Mouse (Mus musculus) lung, embryonic 16.5 days (tissue): ENCODE measurements around the gene Galnt17. TPM values are rescaled to one million over a fixed set of nuclear protein-coding genes. Genes with fewer than 3 reads are reported as not detected.

ENCODE experiments used
- ATAC-seq: fragments of 200-750 bp; cut with Nextera tagmentation; 2 replicates; pipeline ENCODE4 v1.8.0; 2017; ENCODE audit warnings: low read depth, mild to moderate bottlenecking, moderate library complexity
- H3K27ac ChIP-seq: fragments of 300-500 bp; sonication (generic); 2 replicates; pipeline ENCODE4 v1.5.1; 2014; ENCODE audit warnings: mild to moderate bottlenecking, control low read depth, low read length
- H3K27me3 ChIP-seq: fragments of 300-500 bp; sonication (generic); 2 replicates; pipeline ENCODE4 v1.6.1; 2014; ENCODE audit warnings: low read depth, low read length, mixed read lengths; ENCODE audit not compliant: control insufficient read depth, insufficient read depth
- H3K36me3 ChIP-seq: fragments of 300-500 bp; sonication (generic); 2 replicates; pipeline ENCODE4 v1.6.1; 2014; ENCODE audit warnings: low read length; ENCODE audit not compliant: control insufficient read depth, insufficient read depth
- H3K4me1 ChIP-seq: fragments of 300-500 bp; sonication (generic); replicated peaks from 2 replicates; pipeline ENCODE4 v1.6.1; 2014; ENCODE audit warnings: low read length, mixed read lengths; ENCODE audit not compliant: control insufficient read depth, insufficient read depth
- H3K4me2 ChIP-seq: fragments of 300-500 bp; sonication (generic); 2 replicates; pipeline ENCODE4 v1.6.1; 2014; ENCODE audit warnings: low read depth, low read length, control low read depth
- H3K4me3 ChIP-seq: fragments of 300-500 bp; sonication (generic); 2 replicates; pipeline ENCODE4 v1.5.1; 2014; ENCODE audit warnings: mild to moderate bottlenecking, low read length, control low read depth
- H3K9ac ChIP-seq: fragments of 300-500 bp; sonication (generic); 2 replicates; pipeline ENCODE4 v1.6.1; 2014; ENCODE audit warnings: low read length, control low read depth
- H3K9me3 ChIP-seq: fragments of 300-500 bp; sonication (generic); 2 replicates; pipeline ENCODE4 v1.6.1; 2016; ENCODE audit warnings: low read length; ENCODE audit not compliant: control insufficient read depth
- WGBS: fragments of 180-500 bp; shearing (Covaris S2); extraction: QIAGEN DNeasy Blood & Tissue Kit; methylation state at CpG from one replicate; pipeline ENCODE4 v1.1.7; 2014; 5-methylcytosine and 5-hydroxymethylcytosine counted together
- polyA plus RNA-seq: library from polyadenylated mRNA; unstranded; fragments of >200 nt; fragmentation: Nextera tagmentation; extraction: Ambion mirVana; gene quantifications from 2 replicates; pipeline ENCODE4 v1.2.1, GENCODE M21; 2015

Gene Galnt17
- polyA plus RNA-seq, 1 experiment from 2014 or later: 0.80 TPM

- Histone ChIP-seq H3K4me2 (no peak overlapping the region), H3K9ac (no peak overlapping the region), H3K4me3 (no peak overlapping the region), H3K27me3 (peaks cover 30% of the 10 kb centered on the region), H3K9me3 (no peaks in the 10 kb centered on the region), H3K27ac (no peak overlapping the region), H3K4me1 (peaks cover 8% of the 10 kb centered on the region), H3K36me3 (no peaks in the 10 kb centered on the region)
- 33% methylated on average over 5 of the region's 5 CpGs for WGBS
- no peak for ATAC-seq
These were observed 3.1 kb downstream of the Galnt17 start for GRCm38 (mm10) chr5:131305223-131305622.

DNA sequence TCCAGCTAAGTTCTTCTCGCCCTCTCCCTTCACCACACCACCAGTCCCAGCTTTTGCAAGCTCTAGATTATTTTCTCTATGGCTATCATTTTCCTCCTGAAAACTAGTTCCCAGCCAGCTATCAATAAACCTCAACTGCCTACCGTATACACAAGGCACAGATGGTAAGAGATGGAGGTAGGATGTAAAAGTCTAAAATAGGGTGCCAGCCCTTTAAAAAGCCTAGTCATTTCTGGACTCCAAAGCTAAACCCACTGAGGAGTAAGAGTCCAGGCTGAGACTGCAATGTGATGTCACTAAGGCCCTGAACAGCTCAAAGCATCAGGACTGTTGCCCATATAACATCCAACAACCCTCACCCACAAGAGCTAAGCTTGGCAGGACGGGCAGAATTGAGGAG, 6.8 kb downstream of the Galnt17 start:
- no peak overlapping the region for H3K4me3 ChIP-seq
- 86% methylated on average over 3 of the region's 3 CpGs for WGBS
- no peak for ATAC-seq
- H3K27ac ChIP-seq: no peak overlapping the region
- H3K9me3 ChIP-seq: no peaks in the 10 kb centered on the region
- H3K4me1 ChIP-seq: peaks cover 2% of the 10 kb centered on the region
- no peak overlapping the region for H3K9ac ChIP-seq
- H3K36me3 ChIP-seq: no peaks in the 10 kb centered on the region
- H3K4me2 ChIP-seq: no peak overlapping the region
- H3K27me3 ChIP-seq: peaks cover 22% of the 10 kb centered on the region

- Histone ChIP-seq H3K9me3 (no peaks in the 10 kb centered on the region), H3K27me3 (no peaks in the 10 kb centered on the region), H3K4me2 (no peak overlapping the region), H3K4me3 (no peak overlapping the region), H3K9ac (no peak overlapping the region), H3K4me1 (no peaks in the 10 kb centered on the region), H3K27ac (no peak overlapping the region), H3K36me3 (no peaks in the 10 kb centered on the region)
- 82% methylated on average over 16 of the region's 16 CpGs for WGBS
- ATAC-seq: no peak
These were observed 14.4 kb downstream of the Galnt17 start for GRCm38 (mm10) chr5:131293726-131294449.

DNA sequence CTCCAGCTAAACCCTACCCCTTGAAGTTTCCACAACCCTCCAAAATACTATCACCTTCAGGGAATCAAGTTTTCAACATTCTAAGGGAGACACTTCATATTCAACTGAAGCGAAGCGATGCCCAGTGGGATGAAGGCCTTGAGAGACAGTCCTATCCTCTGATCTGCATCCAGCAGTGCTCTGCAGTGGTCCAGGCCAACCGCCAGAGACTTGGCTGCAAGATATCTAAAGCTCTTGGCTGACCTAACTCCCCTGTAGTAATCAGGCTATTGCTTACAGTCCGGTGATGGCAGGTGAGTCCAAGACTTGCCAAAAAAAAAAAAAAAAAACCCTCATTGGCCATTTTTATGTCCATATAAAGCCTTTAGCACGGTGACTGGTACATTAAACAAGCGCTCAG, 21.2 kb downstream of the Galnt17 start:
- H3K4me3 ChIP-seq: no peak overlapping the region

DNA sequence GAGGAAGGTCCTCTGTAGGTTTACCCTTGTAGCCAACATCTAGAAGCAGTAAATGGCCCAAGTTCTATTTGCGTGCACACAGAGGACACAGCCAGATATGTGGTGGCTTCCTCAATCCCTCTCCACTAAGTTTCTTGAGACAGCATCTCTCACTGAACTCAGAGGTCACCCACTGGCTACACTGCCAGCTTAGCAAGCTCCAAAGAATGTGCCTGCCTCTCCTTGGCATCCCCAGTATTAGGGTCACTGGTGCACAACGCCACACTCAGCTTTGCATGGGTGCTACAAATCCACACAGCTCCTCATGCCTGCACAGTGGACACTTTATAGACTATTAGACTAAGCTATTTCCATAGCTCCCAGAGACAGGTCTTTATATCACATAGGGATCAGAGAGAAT, 21.6 kb downstream of the Galnt17 start:
- Histone ChIP-seq H3K4me3 (no peak overlapping the region), H3K36me3 (no peaks in the 10 kb centered on the region), H3K27me3 (no peaks in the 10 kb centered on the region), H3K9me3 (no peaks in the 10 kb centered on the region), H3K4me1 (no peaks in the 10 kb centered on the region), H3K9ac (no peak overlapping the region), H3K4me2 (no peak overlapping the region), H3K27ac (no peak overlapping the region)
- ATAC-seq: no peak
- WGBS: 91% methylated on average over 2 of the region's 2 CpGs

More for the DNA sequence above, 21.2 kb downstream of the Galnt17 start:
- no peak for ATAC-seq
- WGBS: 69% methylated on average over 6 of the region's 6 CpGs
- H3K9me3 ChIP-seq: no peaks in the 10 kb centered on the region
- H3K27ac ChIP-seq: no peak overlapping the region
- H3K9ac ChIP-seq: no peak overlapping the region
- no peaks in the 10 kb centered on the region for H3K36me3 ChIP-seq
- no peaks in the 10 kb centered on the region for H3K4me1 ChIP-seq
- no peaks in the 10 kb centered on the region for H3K27me3 ChIP-seq
- no peak overlapping the region for H3K4me2 ChIP-seq

DNA sequence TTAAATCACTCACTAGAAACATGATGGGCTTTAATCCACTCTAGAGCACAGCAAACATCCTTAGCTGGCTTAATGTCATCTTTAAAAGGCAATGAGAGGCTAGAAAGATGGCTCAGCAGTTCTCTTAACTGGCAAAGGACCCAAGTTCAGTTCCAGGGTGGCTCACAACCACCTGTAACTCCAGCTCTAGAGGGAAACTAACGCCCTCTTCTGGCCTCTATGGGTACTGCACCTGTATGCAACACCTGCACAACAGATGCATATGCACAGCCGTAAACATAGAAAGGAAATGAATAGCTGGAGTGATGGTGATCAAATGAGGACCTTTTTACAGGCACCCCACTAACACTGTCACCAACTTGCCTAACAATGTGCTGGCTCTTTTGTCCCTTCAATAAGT, 27.9 kb downstream of the Galnt17 start:
- Histone ChIP-seq H3K9me3 (no peaks in the 10 kb centered on the region), H3K9ac (no peak overlapping the region), H3K36me3 (no peaks in the 10 kb centered on the region), H3K4me2 (no peak overlapping the region), H3K4me1 (peaks cover 2% of the 10 kb centered on the region; the same call in 1 of the 2 replicates), H3K27ac (no peak overlapping the region), H3K27me3 (no peaks in the 10 kb centered on the region), H3K4me3 (no peak overlapping the region)
- ATAC-seq: no peak
- WGBS: 48% methylated on average over 2 of the region's 2 CpGs

- WGBS: 74% methylated on average over 10 of the region's 10 CpGs
- ATAC-seq: no peak
- no peaks in the 10 kb centered on the region for H3K36me3 ChIP-seq
- no peak overlapping the region for H3K9ac ChIP-seq
- no peaks in the 10 kb centered on the region for H3K9me3 ChIP-seq
- no peak overlapping the region for H3K27ac ChIP-seq
- H3K4me2 ChIP-seq: no peak overlapping the region
- H3K4me1 ChIP-seq: peaks cover 2% of the 10 kb centered on the region; the same call in 1 of the 2 replicates
- H3K27me3 ChIP-seq: no peaks in the 10 kb centered on the region
- no peak overlapping the region for H3K4me3 ChIP-seq
These were observed 29.0 kb downstream of the Galnt17 start for GRCm38 (mm10) chr5:131279286-131279685.

- no peak overlapping the region for H3K9ac ChIP-seq
- H3K4me1 ChIP-seq: peaks cover 2% of the 10 kb centered on the region; the same call in 1 of the 2 replicates
- H3K9me3 ChIP-seq: no peaks in the 10 kb centered on the region
- no peak overlapping the region for H3K4me3 ChIP-seq
- peak; percentile 70; the same call in 1 of the 2 replicates for ATAC-seq
- H3K4me2 ChIP-seq: peak overlapping the region; percentile 1; the same call in 1 of the 2 replicates
- no peaks in the 10 kb centered on the region for H3K27me3 ChIP-seq
- H3K27ac ChIP-seq: peak overlapping the region; percentile 22; the same call in 1 of the 2 replicates
- 36% methylated on average over 7 of the region's 7 CpGs for WGBS
- H3K36me3 ChIP-seq: no peaks in the 10 kb centered on the region
These were observed 31.1 kb downstream of the Galnt17 start for GRCm38 (mm10) chr5:131277227-131277626.

DNA sequence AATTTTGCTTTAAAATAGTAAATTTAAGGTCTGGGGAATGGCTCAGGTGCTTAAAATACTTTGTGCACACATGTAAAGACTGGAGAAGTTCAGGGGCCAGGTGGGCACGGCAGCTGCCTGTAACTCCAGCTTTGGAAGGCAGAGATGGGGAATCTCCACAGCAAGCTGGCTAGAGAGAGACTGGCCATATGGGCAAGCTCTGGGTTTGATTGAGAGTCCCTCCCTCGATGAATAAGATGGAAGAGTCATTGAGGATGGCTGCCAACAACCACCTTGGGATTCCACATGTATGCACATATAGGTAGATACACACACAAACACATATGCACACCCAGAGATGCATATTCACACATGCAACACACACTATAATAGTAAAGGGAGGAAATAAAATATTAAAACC, 42.0 kb downstream of the Galnt17 start:
- Histone ChIP-seq H3K9ac (no peak overlapping the region), H3K4me2 (no peak overlapping the region), H3K4me3 (no peak overlapping the region), H3K4me1 (no peaks in the 10 kb centered on the region), H3K36me3 (no peaks in the 10 kb centered on the region), H3K27ac (no peak overlapping the region), H3K27me3 (no peaks in the 10 kb centered on the region), H3K9me3 (no peaks in the 10 kb centered on the region)
- WGBS: 64% methylated on average over 2 of the region's 2 CpGs
- no peak for ATAC-seq
